Mouse (Mus musculus) small intestine, adult 2 months (tissue): ENCODE results near the gene Txn1.

Experiments used
- CTCF ChIP-seq: fragments of 200-500 bp; IDR thresholded peaks from 2 replicates; pipeline ENCODE4 v1.5.1; 2012; ENCODE audit warnings: low read depth, mild to moderate bottlenecking, control low read depth, inconsistent platforms, low read length, moderate library complexity, mixed read lengths; ENCODE audit not compliant: insufficient replicate concordance, insufficient read length; ENCODE audit errors: extremely low read depth
- POLR2A ChIP-seq: fragments of 200-500 bp; IDR thresholded peaks from 2 replicates; pipeline ENCODE4 v1.6.1; 2012; ENCODE audit warnings: low read depth, mild to moderate bottlenecking, control low read depth, inconsistent platforms, low read length, moderate library complexity

- TF ChIP-seq CTCF (no peak), POLR2A (peak; percentile 34; the same call in 1 of the 2 replicates)
Measured at GRCm38 (mm10) chr4:57916201-57916661, 40.0 kb downstream of the Txn1 start, which contains the start of gene D630039A03Rik.
